Comparison of ENCODE assay signal across 27 mouse cellular contexts in genomic region chr13:80273976-80274375, GRCm38 (mm10).
DNase-seq lines count a peak whose midpoint lies in the region; ATAC-seq and TF ChIP-seq lines count a peak whose summit lies in the region.
"Had no signal": no experiment of that assay in that cellular context is flagged by ENCODE, and none has a peak within 500 bp of the region (broad histone marks: within the 10 kb centered on the region; RNA-seq: fewer than 3 reads in every experiment).

No protein-coding gene starts in this region.

- H3K4me1 ChIP-seq in forebrain, embryonic 14.5 days (ENCODE audit: control insufficient read depth, insufficient read depth, low read length), result no peaks in the 10 kb centered on the region
- no peaks in the 10 kb centered on the region for H3K4me1 ChIP-seq in forebrain, embryonic 10.5 days
- H3K4me1 ChIP-seq: embryonic facial prominence, embryonic 12.5 days; embryonic facial prominence, embryonic 15.5 days; forebrain, embryonic 12.5 days; heart, embryonic 10.5 days; heart, embryonic 13.5 days; hindbrain, embryonic 13.5 days had no signal

- no peak overlapping the region for H3K27ac ChIP-seq in forebrain, embryonic 14.5 days (ENCODE audit: low read depth, low read length)
- no peak overlapping the region for H3K27ac ChIP-seq in forebrain, embryonic 10.5 days
- H3K27ac ChIP-seq: embryonic facial prominence, embryonic 12.5 days; embryonic facial prominence, embryonic 15.5 days; forebrain, embryonic 12.5 days; heart, adult 2 months; heart, embryonic 10.5 days; heart, embryonic 13.5 days; hindbrain, embryonic 13.5 days had no signal

- H3K27me3 ChIP-seq in forebrain, embryonic 14.5 days (replicated peaks; ENCODE audit: control insufficient read depth, insufficient read depth, low read length), result no peaks in the 10 kb centered on the region
- H3K27me3 ChIP-seq in forebrain, embryonic 10.5 days (ENCODE audit: poor library complexity, severe bottlenecking), result no peaks in the 10 kb centered on the region
- H3K27me3 ChIP-seq: embryonic facial prominence, embryonic 12.5 days; embryonic facial prominence, embryonic 15.5 days; forebrain, embryonic 12.5 days; heart, embryonic 13.5 days; hindbrain, embryonic 13.5 days had no signal

- H3K4me2 ChIP-seq in forebrain, embryonic 14.5 days (ENCODE audit: low read length), result no peak overlapping the region
- H3K4me2 ChIP-seq: embryonic facial prominence, embryonic 12.5 days; embryonic facial prominence, embryonic 15.5 days; forebrain, embryonic 12.5 days; heart, embryonic 13.5 days; hindbrain, embryonic 13.5 days had no signal

- intact Hi-C loops in left cerebral cortex, postnatal 4 days (cut with DNase I), result no loop called here

- 76% methylated on average over 1 of the region's 1 CpGs for WGBS in forebrain, embryonic 14.5 days
- WGBS in forebrain, embryonic 10.5 days, result 84% methylated on average over 1 of the region's 1 CpGs

- peak; percentile 14 for DNase-seq in forebrain, embryonic 14.5 days (ENCODE audit: low spot score)
- DNase-seq in forebrain, embryonic 10.5 days (ENCODE audit: extremely low spot score, low spot score), result no peak
- DNase-seq in left cerebral cortex, postnatal 4 days, result peak; percentile 45
- no peak for DNase-seq in left cerebral cortex, adult 9 months (ENCODE audit: low spot score in 2 of 2)
- peak; percentile 64 for DNase-seq in Muller cell, postnatal 12 days (ENCODE audit: inconsistent ontology term)
- peak; percentile 53 for DNase-seq in brain, embryonic 14.5 days (ENCODE audit: low read depth)
- DNase-seq in right cerebral cortex, postnatal 10 days (ENCODE audit: low spot score in 2 of 2), result no peak
- DNase-seq in right cerebral cortex, adult 2 months (ENCODE audit: low spot score in 2 of 2), result no peak
- DNase-seq: adrenal gland, adult 8-10 months; adrenal gland, postnatal 25 days; cerebellum, adult 11 months; cerebellum, adult 8-10 months; cerebellum, postnatal 25 days; gastrocnemius, postnatal 10 days; gastrocnemius, postnatal 36 days; heart, adult 2 months; heart, postnatal 14 days; heart, postnatal 4 days had no signal

- no peaks in the 10 kb centered on the region for H3K36me3 ChIP-seq in forebrain, embryonic 14.5 days (ENCODE audit: control insufficient read depth, insufficient read depth, low read length)
- no peaks in the 10 kb centered on the region for H3K36me3 ChIP-seq in forebrain, embryonic 10.5 days (replicated peaks)
- H3K36me3 ChIP-seq: embryonic facial prominence, embryonic 12.5 days; embryonic facial prominence, embryonic 15.5 days; forebrain, embryonic 12.5 days; heart, embryonic 10.5 days; heart, embryonic 13.5 days; hindbrain, embryonic 13.5 days had no signal

- TF ChIP-seq POLR2A in brain, embryonic 14.5 days (IDR thresholded peaks at IDR 0.05; ENCODE audit: borderline replicate concordance, extremely low read depth, insufficient read depth, insufficient read length, poor library complexity, severe bottlenecking), result no peak

- TF ChIP-seq CTCF in brain, embryonic 14.5 days (IDR thresholded peaks at IDR 0.05; ENCODE audit: borderline replicate concordance, extremely low read depth, insufficient read depth, insufficient read length), result no peak

- H3K4me3 ChIP-seq in forebrain, embryonic 14.5 days (ENCODE audit: low read depth, low read length), result no peak overlapping the region
- H3K4me3 ChIP-seq in forebrain, embryonic 10.5 days, result no peak overlapping the region
- H3K4me3 ChIP-seq: embryonic facial prominence, embryonic 12.5 days; embryonic facial prominence, embryonic 15.5 days; forebrain, embryonic 12.5 days; heart, adult 2 months; heart, embryonic 10.5 days; heart, embryonic 13.5 days; hindbrain, embryonic 13.5 days had no signal

- H3K9me3 ChIP-seq in forebrain, embryonic 14.5 days (replicated peaks; ENCODE audit: control insufficient read depth, low read length), result no peaks in the 10 kb centered on the region
- no peaks in the 10 kb centered on the region for H3K9me3 ChIP-seq in forebrain, embryonic 10.5 days
- H3K9me3 ChIP-seq: embryonic facial prominence, embryonic 12.5 days; embryonic facial prominence, embryonic 15.5 days; forebrain, embryonic 12.5 days; heart, embryonic 10.5 days; heart, embryonic 13.5 days; hindbrain, embryonic 13.5 days had no signal

- ATAC-seq in forebrain, embryonic 14.5 days, result no peak
- ATAC-seq: activated CD4-positive, CD25-positive, alpha-beta regulatory T cell, adult 4 months; CD4-positive, CD25-positive, alpha-beta regulatory T cell, adult 4 months; forebrain, embryonic 16.5 days had no signal

- H3K9ac ChIP-seq in forebrain, embryonic 14.5 days (ENCODE audit: low read length), result no peak overlapping the region
- H3K9ac ChIP-seq: embryonic facial prominence, embryonic 12.5 days; embryonic facial prominence, embryonic 15.5 days; forebrain, embryonic 12.5 days; heart, embryonic 13.5 days; hindbrain, embryonic 13.5 days had no signal

Comparison
In these comparisons a context has a peak if more than half of its experiments do, and no peak if none do; other contexts are left out.
1. DNase-seq: peak in forebrain, embryonic 14.5 days (single experiment), left cerebral cortex, postnatal 4 days (single experiment), Muller cell, postnatal 12 days (single experiment) and brain, embryonic 14.5 days (single experiment); none in forebrain, embryonic 10.5 days (single experiment), left cerebral cortex, adult 9 months (0 of 2), right cerebral cortex, postnatal 10 days (0 of 2) and right cerebral cortex, adult 2 months (0 of 2).